Mouse (Mus musculus) brain, embryonic 14.5 days (tissue): ENCODE data around the gene Tmprss9.

Source experiments
- CTCF ChIP-seq: fragments of 200-500 bp; IDR thresholded peaks from 2 replicates; pipeline ENCODE4 v1.5.1; 2012; ENCODE audit warnings: inconsistent platforms, mild to moderate bottlenecking, moderate library complexity, borderline replicate concordance; ENCODE audit not compliant: insufficient read depth, insufficient read length; ENCODE audit errors: extremely low read depth
- POLR2A ChIP-seq: fragments of 200-500 bp; IDR thresholded peaks from 2 replicates; pipeline ENCODE4 v1.6.1; 2012; ENCODE audit warnings: mild to moderate bottlenecking, inconsistent platforms, borderline replicate concordance; ENCODE audit not compliant: poor library complexity, insufficient read depth, insufficient read length, severe bottlenecking; ENCODE audit errors: extremely low read depth

DNA sequence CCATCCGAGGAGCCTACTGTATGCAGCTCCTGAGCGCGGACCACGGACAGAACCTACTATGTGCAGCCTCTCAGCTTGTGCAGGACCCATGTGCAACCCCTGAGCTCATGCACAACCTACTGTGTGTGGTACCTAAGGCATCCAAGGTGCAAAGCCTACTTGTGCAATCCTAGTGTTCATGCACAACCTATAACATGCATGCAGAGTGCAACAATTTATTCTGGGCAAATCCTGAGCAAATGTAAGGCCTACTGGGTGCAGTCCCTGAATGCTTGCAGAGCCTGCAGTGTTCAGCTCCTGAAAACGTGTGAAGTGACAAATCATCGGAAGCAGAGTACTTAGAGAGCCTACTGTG, 65.1 kb downstream of the Tmprss9 start:
- TF ChIP-seq CTCF (no peak), POLR2A (no peak)
